Mouse (Mus musculus) limb, embryonic 12.5 days (tissue): ENCODE results near the gene Coro2b. TPM values are rescaled to one million over a fixed set of nuclear protein-coding genes. Genes with fewer than 3 reads are reported as not detected.

ENCODE experiments used
- ATAC-seq: fragments of 200-750 bp; cut with Nextera tagmentation; 2 replicates; pipeline ENCODE4 v1.8.0; 2017; ENCODE audit warnings: low read depth, moderate TSS enrichment; ENCODE audit not compliant: insufficient number of reproducible peaks, insufficient read depth, low FRiP score, low TSS enrichment
- H3K27ac ChIP-seq: fragments of 300-500 bp; sonication (generic); 2 replicates; pipeline ENCODE4 v1.5.1; 2016; ENCODE audit warnings: mild to moderate bottlenecking, moderate library complexity
- H3K27me3 ChIP-seq: fragments of 300-500 bp; sonication (generic); 2 replicates; pipeline ENCODE4 v1.6.1; 2016; ENCODE audit warnings: mild to moderate bottlenecking, moderate library complexity
- H3K36me3 ChIP-seq: fragments of 300-500 bp; sonication (generic); 2 replicates; pipeline ENCODE4 v1.6.1; 2016; ENCODE audit warnings: mild to moderate bottlenecking, moderate library complexity
- H3K4me1 ChIP-seq: fragments of 300-500 bp; sonication (generic); replicated peaks from 2 replicates; pipeline ENCODE4 v1.6.1; 2016
- H3K4me2 ChIP-seq: fragments of 300-500 bp; sonication (generic); 2 replicates; pipeline ENCODE4 v1.6.1; 2016; ENCODE audit warnings: mild to moderate bottlenecking, moderate library complexity
- H3K4me3 ChIP-seq: fragments of 300-500 bp; sonication (generic); replicated peaks from 2 replicates; pipeline ENCODE4 v1.5.1; 2016; ENCODE audit warnings: mild to moderate bottlenecking
- H3K9ac ChIP-seq: fragments of 300-500 bp; sonication (generic); replicated peaks from 2 replicates; pipeline ENCODE4 v1.6.1; 2016; ENCODE audit warnings: mild to moderate bottlenecking, moderate library complexity
- H3K9me3 ChIP-seq: fragments of 300-500 bp; sonication (generic); 2 replicates; pipeline ENCODE4 v1.6.1; 2016; ENCODE audit warnings: mild to moderate bottlenecking, moderate library complexity
- WGBS: fragments of 180-500 bp; shearing (Covaris S2); methylation state at CpG from one replicate; pipeline ENCODE4 v1.1.7; 2016; 5-methylcytosine and 5-hydroxymethylcytosine counted together
- polyA plus RNA-seq: library from polyadenylated mRNA; unstranded; fragments of >200 nt; fragmentation: Nextera tagmentation; extraction: Ambion mirVana; gene quantifications from 2 replicates; pipeline ENCODE4 v1.2.1, GENCODE M21; 2016

The Coro2b gene
- polyA plus RNA-seq, 1 experiment from 2014 or later: 8.0 TPM

DNA sequence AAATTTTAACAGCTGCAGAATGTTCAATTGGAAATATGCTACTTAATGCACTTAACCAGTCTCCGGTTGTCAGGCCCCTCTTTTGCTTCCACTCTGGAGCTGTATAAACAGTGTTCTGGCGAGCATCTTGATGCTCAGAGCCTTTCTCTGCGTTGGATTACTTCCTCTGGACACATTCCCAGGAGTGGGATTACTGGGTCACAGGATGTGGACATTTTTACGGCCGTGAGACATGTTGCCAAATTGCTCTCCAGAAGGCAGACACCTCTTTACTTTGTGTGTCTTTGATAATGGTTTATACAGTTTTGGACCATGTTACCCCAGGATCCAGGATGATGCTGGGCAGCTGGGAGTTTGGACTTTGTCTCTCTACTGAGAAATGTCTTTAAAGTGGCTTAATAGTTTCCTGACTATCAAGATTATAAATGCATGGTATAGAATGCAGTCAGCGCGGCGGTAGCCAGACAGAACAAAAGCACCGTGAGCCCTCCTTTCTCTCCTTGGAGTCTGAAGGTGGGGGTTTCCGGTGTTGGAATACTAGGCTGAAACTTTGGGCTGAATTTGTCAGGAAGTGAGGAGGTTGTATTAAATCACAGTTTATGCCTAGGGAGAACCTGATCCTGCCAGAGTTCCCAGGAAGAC, 23.2 kb downstream of the Coro2b start:
- Histone ChIP-seq H3K36me3 (no peaks in the 10 kb centered on the region), H3K4me2 (no peak overlapping the region), H3K27ac (peak overlapping the region; percentile 51; the same call in 1 of the 2 replicates), H3K4me3 (no peak overlapping the region), H3K27me3 (peaks cover 2% of the 10 kb centered on the region; the same call in 1 of the 2 replicates), H3K9ac (no peak overlapping the region), H3K9me3 (no peaks in the 10 kb centered on the region), H3K4me1 (peaks cover 21% of the 10 kb centered on the region)
- WGBS: 44% methylated on average over 10 of the region's 10 CpGs
- ATAC-seq: no peak

- Histone ChIP-seq H3K9me3 (no peaks in the 10 kb centered on the region), H3K27me3 (peaks cover 2% of the 10 kb centered on the region; the same call in 1 of the 2 replicates), H3K27ac (no peak overlapping the region), H3K4me2 (no peak overlapping the region), H3K36me3 (no peaks in the 10 kb centered on the region), H3K4me3 (no peak overlapping the region), H3K9ac (no peak overlapping the region), H3K4me1 (peaks cover 14% of the 10 kb centered on the region)
- ATAC-seq: no peak
- 50% methylated on average over 4 of the region's 4 CpGs for WGBS
Observed at GRCm38 (mm10) chr9:62510530-62510936, 26.3 kb downstream of the Coro2b start.

GRCm38 (mm10) chr9:62509617-62510016, 27.2 kb downstream of the Coro2b start:
- no peak overlapping the region for H3K4me2 ChIP-seq
- no peaks in the 10 kb centered on the region for H3K36me3 ChIP-seq
- peaks cover 14% of the 10 kb centered on the region for H3K4me1 ChIP-seq
- H3K4me3 ChIP-seq: no peak overlapping the region
- no peaks in the 10 kb centered on the region for H3K27me3 ChIP-seq
- no peak overlapping the region for H3K9ac ChIP-seq
- no peak for ATAC-seq
- H3K9me3 ChIP-seq: no peaks in the 10 kb centered on the region
- 81% methylated on average over 6 of the region's 6 CpGs for WGBS
- no peak overlapping the region for H3K27ac ChIP-seq

DNA sequence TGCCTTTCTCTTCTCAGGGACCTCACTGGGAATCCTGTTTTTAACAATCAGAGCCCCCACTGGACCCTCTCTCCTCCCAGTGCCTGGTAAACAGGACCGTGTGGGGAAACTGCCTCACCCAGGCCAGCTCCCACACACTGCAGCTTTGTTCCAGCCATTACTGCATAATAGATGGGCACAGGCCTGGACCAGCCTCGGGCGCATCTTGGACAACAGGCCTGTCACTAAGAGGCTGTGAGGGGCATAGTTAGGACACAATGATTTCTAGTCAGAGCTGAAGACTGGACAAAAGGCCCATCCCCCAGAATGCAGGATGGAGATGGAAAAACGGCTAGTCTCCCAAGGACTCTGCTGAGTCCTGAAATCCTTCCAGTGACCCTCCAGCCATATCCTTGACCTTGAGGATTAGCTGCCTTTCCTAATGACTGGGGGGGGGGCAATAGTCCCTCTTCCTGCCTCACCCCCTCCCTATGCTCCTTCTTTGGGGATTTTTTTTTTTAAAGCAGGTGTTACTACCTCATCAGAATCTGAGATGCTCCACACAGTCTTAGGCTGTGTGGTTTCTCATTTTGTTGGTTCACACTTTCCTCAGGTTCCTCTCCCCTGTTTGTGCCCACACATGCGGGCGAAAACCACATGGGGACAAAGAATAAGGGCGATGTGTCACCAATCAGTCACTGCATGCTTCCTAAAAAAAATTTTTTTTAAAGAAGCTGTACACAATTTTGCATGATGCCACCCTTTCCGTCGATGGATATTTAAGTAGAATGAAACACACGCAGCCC, 27.9 kb downstream of the Coro2b start:
- peaks cover 11% of the 10 kb centered on the region for H3K4me1 ChIP-seq
- no peak for ATAC-seq
- H3K27ac ChIP-seq: no peak overlapping the region
- no peaks in the 10 kb centered on the region for H3K27me3 ChIP-seq
- no peaks in the 10 kb centered on the region for H3K36me3 ChIP-seq
- H3K4me2 ChIP-seq: no peak overlapping the region
- H3K4me3 ChIP-seq: no peak overlapping the region
- WGBS: 79% methylated on average over 10 of the region's 10 CpGs
- H3K9ac ChIP-seq: 0 out of 2 replicates have a peak overlapping the region, but pooled peaks have one; percentile 8
- no peaks in the 10 kb centered on the region for H3K9me3 ChIP-seq

DNA sequence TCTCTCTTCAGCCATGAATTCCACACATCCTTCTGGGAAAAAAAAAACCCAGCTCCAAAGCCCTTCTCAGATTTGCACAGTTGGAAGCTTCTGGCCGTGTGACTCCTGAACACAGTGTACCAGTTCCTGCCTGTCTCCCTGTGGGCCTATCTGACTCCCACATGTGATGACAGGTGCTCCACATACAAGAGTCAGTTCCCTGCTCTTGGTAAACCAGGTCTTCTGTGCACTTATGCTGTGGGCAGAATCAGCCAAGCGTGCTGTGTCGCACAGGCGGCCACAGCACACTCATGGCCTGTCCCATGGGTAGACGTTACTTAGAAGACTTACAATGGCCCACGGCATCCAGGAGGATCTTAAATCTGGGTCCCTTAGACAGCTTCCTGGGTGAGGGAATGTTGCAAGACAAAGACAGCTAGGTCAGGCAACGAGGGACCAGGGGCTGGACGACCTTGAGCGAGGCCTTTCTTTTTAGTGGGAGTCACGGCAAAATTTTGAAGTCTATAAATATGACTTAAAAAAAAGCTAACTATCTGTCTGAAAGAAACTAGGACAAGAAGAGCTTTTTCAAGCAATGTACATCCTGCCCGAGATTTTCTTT, 30.3 kb downstream of the Coro2b start:
- Histone ChIP-seq H3K4me1 (no peaks in the 10 kb centered on the region; the same call in 1 of the 2 replicates), H3K4me2 (no peak overlapping the region), H3K9ac (no peak overlapping the region), H3K36me3 (no peaks in the 10 kb centered on the region), H3K27ac (0 out of 2 replicates have a peak overlapping the region, but pooled peaks have one; percentile 50), H3K27me3 (no peaks in the 10 kb centered on the region), H3K9me3 (no peaks in the 10 kb centered on the region), H3K4me3 (no peak overlapping the region)
- 86% methylated on average over 11 of the region's 11 CpGs for WGBS
- no peak for ATAC-seq

DNA sequence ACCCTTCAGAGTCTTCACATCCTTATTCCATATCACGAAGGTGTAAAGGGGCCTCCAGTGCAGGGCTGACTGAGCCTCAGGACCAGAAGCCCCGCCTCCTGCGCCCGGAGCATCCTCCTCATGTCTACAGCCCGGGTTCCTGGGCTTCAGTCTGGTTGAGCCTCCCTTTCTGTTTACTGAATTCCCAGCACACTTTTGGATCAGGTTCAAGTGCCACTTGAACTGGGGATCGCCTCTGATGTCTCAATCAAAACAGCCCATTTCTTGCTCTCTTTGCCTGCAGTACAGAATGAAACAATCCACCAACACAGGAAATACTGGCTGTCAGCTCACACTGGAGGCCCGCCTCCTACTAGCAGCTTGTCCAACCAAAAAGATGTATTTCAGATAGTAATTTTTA, 32.7 kb downstream of the Coro2b start:
- no peak for ATAC-seq
- no peaks in the 10 kb centered on the region; the same call in 1 of the 2 replicates for H3K4me1 ChIP-seq
- H3K27ac ChIP-seq: no peak overlapping the region; the same call in 1 of the 2 replicates
- no peaks in the 10 kb centered on the region for H3K27me3 ChIP-seq
- H3K36me3 ChIP-seq: no peaks in the 10 kb centered on the region
- H3K9me3 ChIP-seq: no peaks in the 10 kb centered on the region
- no peak overlapping the region for H3K4me3 ChIP-seq
- H3K9ac ChIP-seq: no peak overlapping the region
- 72% methylated on average over 7 of the region's 7 CpGs for WGBS
- H3K4me2 ChIP-seq: no peak overlapping the region

DNA sequence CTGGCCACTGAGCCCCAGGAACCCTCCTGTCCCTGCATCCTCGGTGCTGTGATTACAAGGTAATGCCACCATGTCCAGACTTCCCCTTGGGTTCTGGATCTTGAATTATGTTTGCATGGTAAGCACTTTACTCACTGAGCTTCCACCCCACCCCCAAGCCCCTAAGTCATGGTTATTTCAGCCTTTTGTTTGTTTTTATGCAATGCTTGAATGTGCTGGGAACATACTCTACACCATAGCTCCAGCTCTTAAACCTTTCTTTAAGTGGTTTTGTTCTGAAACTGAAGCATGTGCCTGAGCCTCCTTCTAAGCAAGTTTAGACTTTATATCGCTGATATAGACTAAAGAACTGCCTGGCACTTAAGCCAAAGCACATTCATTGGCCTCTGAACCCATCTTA, 34.5 kb downstream of the Coro2b start:
- Histone ChIP-seq H3K4me2 (no peak overlapping the region), H3K9me3 (no peaks in the 10 kb centered on the region), H3K27me3 (no peaks in the 10 kb centered on the region), H3K4me3 (no peak overlapping the region), H3K36me3 (no peaks in the 10 kb centered on the region), H3K27ac (no peak overlapping the region), H3K9ac (no peak overlapping the region), H3K4me1 (no peaks in the 10 kb centered on the region; the same call in 1 of the 2 replicates)
- 81% methylated on average over 2 of the region's 2 CpGs for WGBS
- no peak for ATAC-seq

GRCm38 (mm10) chr9:62501566-62501965, 35.3 kb downstream of the Coro2b start:
- Histone ChIP-seq H3K4me2 (no peak overlapping the region), H3K9me3 (no peaks in the 10 kb centered on the region), H3K4me3 (no peak overlapping the region), H3K27ac (no peak overlapping the region), H3K36me3 (no peaks in the 10 kb centered on the region), H3K9ac (no peak overlapping the region), H3K4me1 (no peaks in the 10 kb centered on the region; the same call in 1 of the 2 replicates), H3K27me3 (no peaks in the 10 kb centered on the region)
- no peak for ATAC-seq
- 85% methylated on average over 3 of the region's 3 CpGs for WGBS

DNA sequence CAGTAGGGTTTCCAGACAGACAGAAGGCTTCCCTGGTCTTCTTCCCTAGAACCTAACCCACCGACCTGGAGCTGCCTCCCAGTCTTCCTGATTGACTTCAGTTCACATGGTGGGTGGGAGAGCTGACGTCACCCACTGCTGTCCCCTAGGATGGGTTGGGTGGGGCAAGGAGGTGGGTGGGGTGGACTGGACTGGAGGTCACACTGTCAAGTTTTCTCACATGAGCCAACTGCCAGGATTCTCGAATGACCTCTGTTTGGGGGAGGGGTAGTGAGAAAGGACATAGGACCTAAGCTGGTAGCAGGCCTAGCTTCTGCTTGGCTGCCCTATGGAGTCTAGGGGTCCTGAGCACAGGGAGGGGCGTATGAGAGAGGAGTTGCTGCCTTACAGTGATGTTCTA, 36.8 kb downstream of the Coro2b start:
- H3K9me3 ChIP-seq: no peaks in the 10 kb centered on the region
- ATAC-seq: no peak
- H3K4me1 ChIP-seq: no peaks in the 10 kb centered on the region
- H3K27me3 ChIP-seq: no peaks in the 10 kb centered on the region
- H3K9ac ChIP-seq: no peak overlapping the region
- 74% methylated on average over 4 of the region's 4 CpGs for WGBS
- H3K27ac ChIP-seq: no peak overlapping the region
- no peak overlapping the region for H3K4me3 ChIP-seq
- no peak overlapping the region for H3K4me2 ChIP-seq
- no peaks in the 10 kb centered on the region for H3K36me3 ChIP-seq

- no peaks in the 10 kb centered on the region for H3K4me1 ChIP-seq
- H3K4me3 ChIP-seq: no peak overlapping the region
- no peak for ATAC-seq
- 86% methylated on average over 6 of the region's 6 CpGs for WGBS
- H3K9me3 ChIP-seq: no peaks in the 10 kb centered on the region
- no peak overlapping the region for H3K27ac ChIP-seq
- no peaks in the 10 kb centered on the region for H3K27me3 ChIP-seq
- H3K4me2 ChIP-seq: no peak overlapping the region
- H3K9ac ChIP-seq: no peak overlapping the region
- H3K36me3 ChIP-seq: no peaks in the 10 kb centered on the region
Observed at GRCm38 (mm10) chr9:62498945-62499344, 37.9 kb downstream of the Coro2b start.
